Mouse (Mus musculus): ENCODE measurements around the gene Tmem238.

Gene Tmem238

GRCm38 (mm10) chr7:4792278-4793212, 3.1 kb upstream of the Tmem238 start, which contains the start of gene Rpl28:
Gene Rpl28 (plus strand): TSS chr7:4792874.
- in situ Hi-C loops (cut with MboI; ENCODE audit: low sequenced_read_pairs), result no loop called here

- in situ Hi-C loops (cut with MboI; ENCODE audit: low sequenced_read_pairs), result no loop called here
These were observed 689 bp downstream of the Tmem238 start for GRCm38 (mm10) chr7:4788499-4789435.

GRCm38 (mm10) chr7:4783667-4784268, 5.7 kb downstream of the Tmem238 start:
- in situ Hi-C loops (cut with MboI; ENCODE audit: low sequenced_read_pairs), result no loop called here

- in situ Hi-C loops (cut with MboI; ENCODE audit: low sequenced_read_pairs), result no loop called here
These were observed 6.7 kb downstream of the Tmem238 start, which contains the start of the genes Il11 and Tmem190 for GRCm38 (mm10) chr7:4782759-4783158. Gene Il11 (minus strand): TSS chr7:4782859. Gene Tmem190 (plus strand): TSS chr7:4782937.

DNA sequence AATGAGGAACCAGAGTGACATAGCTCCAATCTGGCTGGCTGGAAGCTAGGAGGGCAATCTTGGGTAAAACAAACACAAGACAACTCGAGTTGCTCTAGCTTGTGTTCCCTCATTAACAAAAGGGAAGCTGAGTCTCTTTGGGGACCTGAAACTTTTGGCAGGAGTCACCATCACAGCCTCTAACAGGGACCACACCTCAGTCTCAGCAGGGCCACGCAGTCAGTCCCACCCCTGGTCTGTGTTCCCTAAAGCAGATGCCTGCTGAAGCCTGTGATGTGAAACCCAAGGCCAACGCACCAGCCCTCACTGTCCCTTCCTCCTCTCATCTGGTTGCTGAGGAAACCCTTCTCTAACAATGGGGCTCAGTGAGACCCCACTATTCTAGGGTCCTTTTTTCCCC, 7.3 kb downstream of the Tmem238 start:
- in situ Hi-C loops (cut with MboI; ENCODE audit: low sequenced_read_pairs), result no loop called here

- in situ Hi-C loops (cut with MboI; ENCODE audit: low sequenced_read_pairs), result no loop called here
These were observed 9.5 kb downstream of the Tmem238 start for GRCm38 (mm10) chr7:4779921-4780320.

- in situ Hi-C loops (cut with MboI; ENCODE audit: low sequenced_read_pairs), result no loop called here
These were observed 11.4 kb downstream of the Tmem238 start for GRCm38 (mm10) chr7:4777851-4778637.

DNA sequence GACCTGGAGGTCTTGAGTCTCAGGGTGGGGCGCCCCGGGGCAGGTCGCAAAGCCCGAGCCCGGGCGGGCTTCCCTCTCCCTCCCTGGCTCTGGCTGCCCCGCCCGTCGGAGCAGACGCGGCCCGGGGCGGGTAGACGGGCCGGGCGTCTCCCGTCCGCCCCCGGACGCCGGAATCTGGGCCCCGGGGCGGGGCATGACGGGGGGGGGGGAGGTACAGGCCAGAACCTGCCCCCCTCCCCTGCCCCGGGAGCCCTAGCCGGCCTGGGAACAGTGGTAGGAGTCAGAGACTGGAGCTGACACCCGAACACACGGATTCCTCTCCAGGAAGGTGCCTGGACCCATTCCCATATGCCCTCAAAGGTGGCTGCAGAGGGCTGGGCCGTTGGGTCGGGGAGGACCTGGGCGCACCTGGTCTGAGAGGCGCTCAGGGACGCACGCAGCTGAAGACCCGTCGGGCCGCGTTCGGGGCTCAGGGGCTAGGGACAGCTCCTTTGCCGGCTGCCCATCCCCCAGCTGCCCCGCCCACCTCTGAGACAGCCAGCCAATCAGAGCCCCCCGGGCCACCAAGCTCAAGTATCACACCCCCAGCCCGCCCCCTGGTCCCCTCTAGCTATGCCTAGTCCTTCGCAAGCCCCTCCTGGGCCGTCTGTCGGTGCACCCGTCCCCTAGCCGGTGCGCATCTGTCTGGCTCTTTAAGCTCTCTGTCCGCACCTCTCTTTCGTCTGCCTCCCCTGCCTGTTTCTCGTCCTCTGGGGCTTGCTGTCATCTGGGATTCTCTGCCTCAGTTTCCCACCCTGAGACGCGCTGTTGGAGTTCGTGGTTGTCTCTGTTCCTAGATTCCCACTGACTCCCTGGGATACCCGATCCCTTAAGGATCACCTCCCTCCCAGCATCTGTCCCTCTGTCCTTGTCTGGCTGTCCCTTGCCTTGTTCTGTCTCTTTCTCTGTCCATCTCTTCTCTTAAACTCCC, 12.3 kb downstream of the Tmem238 start:
- in situ Hi-C loops (cut with MboI; ENCODE audit: low sequenced_read_pairs), result no loop called here

GRCm38 (mm10) chr7:4776131-4776530, 13.3 kb downstream of the Tmem238 start:
- in situ Hi-C loops (cut with MboI; ENCODE audit: low sequenced_read_pairs), result no loop called here

GRCm38 (mm10) chr7:4771202-4771601, 18.3 kb downstream of the Tmem238 start, which contains the start of gene Fam71e2:
Gene Fam71e2 (minus strand): TSS chr7:4771302.
- in situ Hi-C loops (cut with MboI; ENCODE audit: low sequenced_read_pairs), result no loop called here

GRCm38 (mm10) chr7:4764946-4765710, 24.3 kb downstream of the Tmem238 start:
- in situ Hi-C loops (cut with MboI; ENCODE audit: low sequenced_read_pairs), result no loop called here

- in situ Hi-C loops (cut with MboI; ENCODE audit: low sequenced_read_pairs), result no loop called here
These were observed 29.8 kb downstream of the Tmem238 start for GRCm38 (mm10) chr7:4759670-4760069.

DNA sequence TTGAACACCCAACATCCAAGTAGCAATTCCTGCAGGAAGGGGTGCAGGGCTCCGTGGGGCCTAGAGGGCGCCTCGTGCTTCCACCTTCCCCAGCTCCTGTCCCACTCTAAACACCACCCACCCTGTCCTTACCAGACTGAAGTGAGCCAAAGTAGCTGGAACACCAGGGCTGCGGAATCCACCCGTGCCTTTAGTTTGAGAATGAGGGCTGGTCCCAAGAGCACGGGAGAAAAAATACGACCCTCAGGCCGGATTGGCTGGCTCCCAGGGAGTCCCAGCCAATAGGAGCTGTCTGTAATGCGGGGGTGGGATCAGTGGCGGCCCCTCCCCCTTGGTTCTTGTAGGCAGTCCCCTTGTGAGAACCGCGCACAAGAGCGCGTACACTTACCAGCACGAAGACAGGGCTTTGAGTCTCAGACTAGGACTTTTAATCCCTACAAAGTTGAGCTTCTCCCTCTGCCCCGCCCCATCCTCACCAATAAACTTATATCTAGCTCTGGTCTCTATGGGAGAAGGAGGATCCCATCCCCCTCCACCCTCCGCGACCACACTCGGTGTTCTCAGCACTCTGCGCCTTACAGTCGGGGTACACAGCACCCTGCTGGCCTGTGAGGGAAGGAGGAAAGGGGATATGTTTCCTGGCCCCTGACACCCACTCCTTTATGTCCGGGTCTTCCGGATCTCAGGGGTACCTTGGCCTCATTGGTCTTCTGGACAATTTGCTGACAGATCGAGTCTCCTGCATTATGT, 36.5 kb downstream of the Tmem238 start, which contains the start of gene Cox6b2:
Gene Cox6b2, minus strand, starts transcription at position 274 of the 750 bp plus-strand sequence.
- in situ Hi-C loops (cut with MboI; ENCODE audit: low sequenced_read_pairs), result no loop called here

- in situ Hi-C loops (cut with MboI; ENCODE audit: low sequenced_read_pairs), result no loop called here
These were observed 37.3 kb downstream of the Tmem238 start for GRCm38 (mm10) chr7:4751971-4752820.

- in situ Hi-C loops (cut with MboI; ENCODE audit: low sequenced_read_pairs), result no loop called here
These were observed 40.3 kb downstream of the Tmem238 start for GRCm38 (mm10) chr7:4749169-4749568.

DNA sequence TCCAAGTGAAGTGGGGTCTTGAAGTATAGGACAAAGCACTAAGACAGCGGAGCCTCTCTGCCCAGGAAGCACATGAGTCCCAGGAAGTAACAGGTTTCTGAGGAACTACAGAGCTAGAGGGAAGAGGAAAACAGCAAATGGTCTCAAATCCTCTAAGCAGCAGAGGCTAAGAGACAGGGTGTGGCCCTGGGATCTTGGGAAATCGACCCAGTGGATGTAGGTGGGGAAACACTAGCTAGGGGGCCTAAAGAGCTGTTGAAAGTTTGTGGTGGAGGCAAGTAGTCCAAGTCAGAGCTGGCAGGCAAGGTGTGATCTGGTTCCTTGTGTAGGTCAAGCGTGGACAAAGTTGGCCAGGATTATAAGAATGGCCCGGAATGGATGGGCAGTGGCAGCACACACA, 41.1 kb downstream of the Tmem238 start:
- in situ Hi-C loops (cut with MboI; ENCODE audit: low sequenced_read_pairs), result no loop called here
